Comparison of ENCODE assay signal across 20 mouse cellular contexts in the genomic region with DNA sequence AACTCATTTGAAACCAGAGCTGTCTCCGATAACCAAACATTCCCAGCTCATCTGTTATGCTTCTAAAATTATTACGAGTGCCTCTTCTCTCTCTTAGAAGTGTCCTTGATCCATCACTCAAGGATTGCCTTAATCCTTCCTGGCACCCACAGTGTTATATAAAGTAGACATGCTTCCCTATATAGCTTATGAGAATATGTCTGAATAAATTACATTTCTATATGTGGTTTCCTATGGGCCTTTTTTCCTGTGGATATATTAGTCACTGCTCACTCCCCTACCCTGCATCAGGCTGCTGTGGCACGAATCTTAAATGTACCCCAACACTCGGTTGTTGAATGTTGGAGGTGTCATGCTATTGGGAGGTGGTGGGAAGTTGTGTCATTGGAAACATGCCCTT.
"Had no signal": no experiment of that assay in that cellular context is flagged by ENCODE, and none has a peak within 500 bp of the region (broad histone marks: within the 10 kb centered on the region; RNA-seq: fewer than 3 reads in every experiment).

No protein-coding gene starts in this region.

- DNase-seq: kidney, adult 18-20 months; kidney, postnatal 10 days; kidney, postnatal 4 days; liver; liver, embryonic 13.5 days; liver, postnatal 0 days; lung, postnatal 14 days; retina, postnatal 1 day; spleen, adult 18-20 months; thymus, adult 2 months; thymus, postnatal 25 days had no signal

- H3K4me1 ChIP-seq: intestine, embryonic 15.5 days; limb, embryonic 12.5 days; liver, embryonic 13.5 days; lung, embryonic 15.5 days; midbrain, embryonic 12.5 days; neural tube, embryonic 13.5 days had no signal

- H3K4me2 ChIP-seq: intestine, embryonic 15.5 days; limb, embryonic 12.5 days; liver, embryonic 13.5 days; lung, embryonic 15.5 days; midbrain, embryonic 12.5 days; neural tube, embryonic 13.5 days had no signal

- H3K9me3 ChIP-seq: intestine, embryonic 15.5 days; limb, embryonic 12.5 days; liver, embryonic 13.5 days; lung, embryonic 15.5 days; megakaryocyte, embryonic 14.5 days; midbrain, embryonic 12.5 days; neural tube, embryonic 13.5 days had no signal

- H3K9ac ChIP-seq: intestine, embryonic 15.5 days; limb, embryonic 12.5 days; liver, embryonic 13.5 days; liver, postnatal 0 days; lung, embryonic 15.5 days; midbrain, embryonic 12.5 days; neural tube, embryonic 13.5 days had no signal

- H3K36me3 ChIP-seq: intestine, embryonic 15.5 days; limb, embryonic 12.5 days; liver, embryonic 13.5 days; lung, embryonic 15.5 days; midbrain, embryonic 12.5 days; neural tube, embryonic 13.5 days had no signal

- H3K27ac ChIP-seq: intestine, embryonic 15.5 days; layer of hippocampus, adult 2 months; limb, embryonic 12.5 days; liver, embryonic 13.5 days; lung, embryonic 15.5 days; macrophage; midbrain, embryonic 12.5 days; neural tube, embryonic 13.5 days had no signal

- ATAC-seq: intestine, embryonic 15.5 days; liver, postnatal 0 days; midbrain, embryonic 16.5 days had no signal

- H3K4me3 ChIP-seq: intestine, embryonic 15.5 days; layer of hippocampus, adult 2 months; limb, embryonic 12.5 days; liver, embryonic 13.5 days; lung, embryonic 15.5 days; megakaryocyte, embryonic 14.5 days; midbrain, embryonic 12.5 days; neural tube, embryonic 13.5 days had no signal

- H3K27me3 ChIP-seq: intestine, embryonic 15.5 days; limb, embryonic 12.5 days; liver, embryonic 13.5 days; lung, embryonic 15.5 days; midbrain, embryonic 12.5 days; neural tube, embryonic 13.5 days had no signal
